Mouse (Mus musculus) small intestine, adult 2 months (tissue): ENCODE results near the gene Zfp568. TPM values are rescaled to one million over a fixed set of nuclear protein-coding genes. Genes with fewer than 3 reads are reported as not detected.

Source experiments
- H3K27ac ChIP-seq: fragments of 200-500 bp; 2 replicates; pipeline ENCODE4 v1.5.1; 2012; ENCODE audit warnings: low read depth, low read length, control low read depth, inconsistent platforms; ENCODE audit not compliant: insufficient read depth
- H3K27me3 ChIP-seq: fragments of 200-500 bp; 2 replicates; pipeline ENCODE4 v1.6.1; 2012; ENCODE audit warnings: mild to moderate bottlenecking, moderate library complexity, low read length, inconsistent platforms; ENCODE audit not compliant: control insufficient read depth, insufficient read depth
- H3K36me3 ChIP-seq: fragments of 200-500 bp; 2 replicates; pipeline ENCODE4 v1.6.1; 2012; ENCODE audit warnings: mild to moderate bottlenecking, low read length, control low read depth, inconsistent platforms; ENCODE audit not compliant: control insufficient read depth, insufficient read depth
- H3K4me1 ChIP-seq: fragments of 200-500 bp; 2 replicates; pipeline ENCODE4 v1.6.1; 2012; ENCODE audit warnings: low read length, inconsistent platforms, mixed read lengths; ENCODE audit not compliant: control insufficient read depth, insufficient read depth, insufficient read length
- H3K4me3 ChIP-seq: fragments of 200-500 bp; 2 replicates; pipeline ENCODE4 v1.5.1; 2012; ENCODE audit warnings: low read depth, mild to moderate bottlenecking, control low read depth, inconsistent platforms, low read length, moderate library complexity
- CTCF ChIP-seq: fragments of 200-500 bp; IDR thresholded peaks from 2 replicates; pipeline ENCODE4 v1.5.1; 2012; ENCODE audit warnings: low read depth, mild to moderate bottlenecking, control low read depth, inconsistent platforms, low read length, moderate library complexity, mixed read lengths; ENCODE audit not compliant: insufficient replicate concordance, insufficient read length; ENCODE audit errors: extremely low read depth
- POLR2A ChIP-seq: fragments of 200-500 bp; IDR thresholded peaks from 2 replicates; pipeline ENCODE4 v1.6.1; 2012; ENCODE audit warnings: low read depth, mild to moderate bottlenecking, control low read depth, inconsistent platforms, low read length, moderate library complexity
- WGBS: fragments of 180-500 bp; shearing (Covaris S2); methylation state at CpG from one replicate; pipeline ENCODE4 v1.1.7; 2018; 5-methylcytosine and 5-hydroxymethylcytosine counted together
- polyA plus RNA-seq: library from polyadenylated mRNA; depleted of rRNA; stranded (reverse); fragments of >200 nt; gene quantifications from 2 replicates; pipeline ENCODE4 v1.2.3, GENCODE M21; 2012

The Zfp568 gene
- polyA plus RNA-seq, 1 experiment = 2.3 TPM

DNA sequence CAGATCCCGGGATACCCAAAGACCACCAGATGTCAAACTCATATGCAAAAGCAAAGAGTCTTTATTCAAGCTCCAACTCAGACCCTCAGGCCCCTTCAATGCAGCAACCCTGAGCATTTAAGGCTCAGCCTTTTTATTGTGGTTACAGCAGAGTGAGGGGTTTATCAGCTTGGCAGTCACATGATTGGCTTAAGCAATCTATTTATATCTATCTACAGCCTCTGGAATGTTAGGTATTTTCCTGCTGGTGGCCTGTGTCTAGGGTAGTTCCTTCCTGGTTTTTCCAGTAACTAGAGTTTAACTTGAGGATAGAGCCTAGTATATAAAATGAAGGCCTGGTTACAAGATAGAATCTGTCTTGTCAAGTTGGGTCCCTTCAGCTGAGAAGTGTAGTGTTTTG lies 3.0 kb upstream of the Zfp568 start:
- Histone ChIP-seq H3K4me1 (peaks cover 3% of the 10 kb centered on the region), H3K27me3 (no peaks in the 10 kb centered on the region), H3K27ac (no peak overlapping the region), H3K4me3 (no peak overlapping the region), H3K36me3 (no peaks in the 10 kb centered on the region)
- no peak for TF ChIP-seq POLR2A
- no peak for TF ChIP-seq CTCF
- WGBS = 90% methylated on average over 1 of the region's 1 CpGs

DNA sequence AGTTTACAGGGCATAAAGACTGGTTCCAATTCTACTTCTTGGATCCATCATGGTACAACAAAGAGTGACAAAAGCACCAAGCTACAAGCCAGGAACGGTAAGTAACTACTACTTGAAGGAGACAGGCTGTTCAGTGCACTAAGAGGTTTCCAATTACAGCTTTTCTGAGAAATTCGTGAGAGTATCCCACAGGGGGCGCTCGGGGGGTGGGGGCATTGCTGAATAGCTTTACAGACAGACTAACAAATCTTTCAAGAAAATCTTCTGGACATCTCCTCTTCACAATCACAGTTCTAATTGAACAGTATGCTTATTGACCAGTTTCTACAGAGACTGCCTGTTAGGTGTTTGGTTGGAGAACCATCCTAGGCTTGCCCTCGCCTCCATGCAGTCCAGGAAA lies 2.3 kb upstream of the Zfp568 start:
- no peak overlapping the region for H3K4me3 ChIP-seq
- no peak overlapping the region for H3K27ac ChIP-seq
- H3K4me1 ChIP-seq = peaks cover 3% of the 10 kb centered on the region
- H3K27me3 ChIP-seq = no peaks in the 10 kb centered on the region
- H3K36me3 ChIP-seq = no peaks in the 10 kb centered on the region
- 49% methylated on average over 5 of the region's 5 CpGs for WGBS
- TF ChIP-seq POLR2A (no peak), CTCF (no peak)

DNA sequence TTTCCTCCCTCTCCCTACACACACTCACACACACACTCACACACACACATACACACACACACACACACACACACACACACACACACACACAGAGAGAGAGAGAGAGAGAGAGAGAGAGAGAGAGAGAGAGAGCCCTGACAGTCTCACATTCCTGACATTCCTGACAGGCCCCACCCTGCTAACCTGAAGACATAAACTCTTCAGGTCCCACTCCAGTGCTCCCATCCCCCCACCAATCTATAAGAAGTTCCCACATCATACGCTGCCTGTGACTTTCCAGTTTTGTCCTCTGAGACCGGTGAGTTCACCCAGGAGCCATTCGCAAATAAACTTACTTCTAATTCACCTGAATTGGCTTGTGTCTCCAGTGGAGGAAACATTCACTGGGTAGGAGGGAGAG lies 1.9 kb upstream of the Zfp568 start:
- WGBS = 83% methylated on average over 3 of the region's 3 CpGs
- Histone ChIP-seq H3K4me1 (peaks cover 3% of the 10 kb centered on the region), H3K27me3 (no peaks in the 10 kb centered on the region), H3K27ac (no peak overlapping the region), H3K4me3 (no peak overlapping the region), H3K36me3 (no peaks in the 10 kb centered on the region)
- TF ChIP-seq CTCF = no peak
- no peak for TF ChIP-seq POLR2A

DNA sequence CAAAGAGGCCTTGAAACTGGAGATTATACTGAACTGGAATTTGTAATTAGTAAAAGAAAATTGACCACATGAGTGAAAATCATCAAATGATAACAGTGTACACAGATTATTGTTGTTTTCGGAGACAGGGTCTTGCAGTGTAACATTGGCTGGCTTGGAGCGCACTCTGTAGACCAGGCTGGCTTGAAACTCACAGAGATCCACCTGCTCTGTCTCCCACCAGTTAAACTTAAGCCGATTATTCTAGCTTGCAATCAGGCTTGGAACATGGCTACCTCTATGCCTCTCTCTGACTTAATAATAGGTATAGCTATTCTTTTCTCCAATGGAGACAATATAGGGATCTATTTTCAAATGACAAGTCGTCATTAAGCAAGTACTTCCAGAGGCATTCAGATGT lies 1.4 kb upstream of the Zfp568 start:
- Histone ChIP-seq H3K27me3 (no peaks in the 10 kb centered on the region), H3K4me1 (peaks cover 3% of the 10 kb centered on the region), H3K27ac (no peak overlapping the region), H3K36me3 (peaks cover under 1% of the 10 kb centered on the region; the same call in 1 of the 2 replicates), H3K4me3 (no peak overlapping the region)
- no peak for TF ChIP-seq CTCF
- TF ChIP-seq POLR2A = no peak
- WGBS = 85% methylated on average over 4 of the region's 4 CpGs

DNA sequence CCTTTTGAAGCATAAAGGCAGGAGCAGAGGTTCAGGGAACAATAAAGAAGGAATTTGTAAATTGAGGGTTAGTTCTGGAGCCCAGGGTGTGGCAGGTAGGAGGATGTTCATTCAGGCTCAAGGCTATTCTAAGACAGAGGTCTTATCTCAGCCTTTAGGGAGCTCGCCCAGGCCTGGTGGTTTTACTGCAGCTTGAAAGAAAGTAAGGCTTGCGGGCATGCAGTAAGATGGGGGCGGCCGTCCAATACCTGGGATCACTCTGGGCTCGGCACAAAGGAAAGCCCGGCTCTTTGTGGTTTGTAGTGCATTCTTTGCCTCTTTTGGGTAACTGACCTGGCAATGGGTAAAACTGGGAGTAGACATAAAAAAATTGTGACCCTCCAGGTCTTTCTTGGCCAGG lies 824 bp upstream of the Zfp568 start:
- TF ChIP-seq CTCF (no peak), POLR2A (no peak)
- WGBS = 20% methylated on average over 6 of the region's 6 CpGs
- Histone ChIP-seq H3K36me3 (peaks cover 5% of the 10 kb centered on the region), H3K4me1 (peaks cover 3% of the 10 kb centered on the region), H3K27me3 (no peaks in the 10 kb centered on the region), H3K4me3 (peak overlapping the region; percentile 90), H3K27ac (peak overlapping the region; percentile 69)

DNA sequence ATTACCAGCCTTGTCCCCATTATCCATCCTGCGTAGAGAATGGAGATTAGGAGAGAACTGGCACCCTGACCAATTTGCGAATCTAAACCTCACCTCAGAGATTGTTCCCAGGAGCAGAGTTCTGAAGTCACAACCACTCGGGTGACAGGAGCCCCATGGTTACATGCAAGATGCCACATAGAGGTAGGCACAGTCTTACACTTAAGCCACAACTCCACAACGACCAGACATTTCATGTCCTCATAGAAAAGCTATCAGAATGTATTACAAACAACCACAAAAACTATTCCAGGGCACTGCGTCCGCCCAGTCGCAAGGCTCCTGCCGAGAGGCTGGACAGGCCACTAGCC lies 440 bp upstream of the Zfp568 start:
- Histone ChIP-seq H3K27ac (peak overlapping the region; percentile 69), H3K27me3 (no peaks in the 10 kb centered on the region), H3K36me3 (peaks cover 8% of the 10 kb centered on the region), H3K4me3 (peak overlapping the region; percentile 90), H3K4me1 (peaks cover 3% of the 10 kb centered on the region)
- TF ChIP-seq POLR2A = no peak
- WGBS = 1% methylated on average over 8 of the region's 8 CpGs

DNA sequence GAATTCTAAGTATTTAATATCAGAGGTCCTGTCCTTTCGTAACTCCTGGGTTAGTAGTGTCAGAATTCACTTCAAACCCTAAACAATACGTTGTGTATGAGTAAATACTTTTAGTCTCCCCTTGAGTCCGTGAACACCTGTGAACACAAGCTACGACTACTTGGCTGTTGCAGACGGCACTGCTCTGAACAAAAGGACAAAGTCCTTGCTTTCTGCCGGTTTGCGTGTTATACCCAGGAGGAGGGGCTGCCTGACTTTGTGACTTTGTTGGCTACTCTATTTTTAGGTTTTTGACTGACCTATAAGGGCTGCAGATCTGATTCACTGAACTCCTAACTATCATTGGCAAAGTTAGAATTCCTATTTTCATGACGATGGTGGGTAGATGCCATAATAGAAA lies 2.3 kb downstream of the Zfp568 start:
- Histone ChIP-seq H3K27ac (no peak overlapping the region; the same call in 1 of the 2 replicates), H3K36me3 (peaks cover 13% of the 10 kb centered on the region), H3K27me3 (no peaks in the 10 kb centered on the region), H3K4me3 (no peak overlapping the region), H3K4me1 (peaks cover 8% of the 10 kb centered on the region)
- TF ChIP-seq POLR2A (no peak), CTCF (no peak)
- WGBS = 39% methylated on average over 8 of the region's 8 CpGs

DNA sequence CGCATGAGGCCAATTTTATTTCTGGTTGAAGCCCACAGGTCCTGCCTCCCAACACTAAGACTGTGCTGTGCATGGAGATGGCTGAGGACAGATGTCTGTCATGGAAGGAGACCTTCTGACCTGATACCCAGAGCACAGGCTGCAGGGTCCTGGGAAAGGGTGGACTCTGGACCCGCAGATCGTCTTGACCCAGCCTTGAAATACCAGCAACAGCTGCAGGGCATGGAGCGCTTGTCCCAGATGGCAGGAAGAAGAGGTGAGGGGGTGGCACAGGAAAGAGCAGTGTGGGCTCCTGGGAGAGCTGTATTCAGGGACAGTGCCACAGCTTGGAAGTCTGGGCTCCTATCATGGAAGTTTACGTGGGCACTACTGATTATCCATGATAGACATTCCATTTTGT lies 3.8 kb downstream of the Zfp568 start:
- WGBS = 79% methylated on average over 5 of the region's 5 CpGs

More for the DNA sequence above, 3.8 kb downstream of the Zfp568 start:
- Histone ChIP-seq H3K27me3 (no peaks in the 10 kb centered on the region), H3K36me3 (peaks cover 17% of the 10 kb centered on the region), H3K27ac (no peak overlapping the region), H3K4me3 (no peak overlapping the region), H3K4me1 (peaks cover 8% of the 10 kb centered on the region)
- TF ChIP-seq POLR2A (no peak), CTCF (no peak)
